Mouse (Mus musculus): Measurements from ENCODE around the gene Rnf180.
"Not testable (repeated sequence)": the region's sequence is repeated elsewhere in the genome, so short reads cannot be mapped to it uniquely, and the experiment has no call there.

Rnf180 gene

DNA sequence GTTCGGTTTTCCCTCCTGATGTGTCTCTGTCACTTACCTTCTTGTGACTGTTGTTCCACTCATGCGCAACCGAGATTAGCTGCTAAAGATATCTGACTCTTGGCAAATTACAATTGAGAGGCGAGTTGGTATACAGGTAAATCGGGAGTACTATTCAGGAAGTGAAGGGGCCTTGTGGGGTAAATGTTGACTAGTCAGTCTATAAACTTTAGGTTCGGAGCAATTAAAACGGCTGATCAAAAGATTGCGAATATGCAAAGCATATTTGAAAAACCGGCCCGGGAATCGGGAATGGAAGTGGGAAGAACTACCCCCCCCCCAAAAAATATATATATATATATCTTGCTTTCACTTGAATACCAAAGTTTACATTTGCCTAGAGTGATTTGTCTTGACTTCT lies at the start of gene Rnf180:
Rnf180 (minus strand) TSS at position 101 of the 400 bp plus-strand sequence.
- DNase-seq, result no peak

DNA sequence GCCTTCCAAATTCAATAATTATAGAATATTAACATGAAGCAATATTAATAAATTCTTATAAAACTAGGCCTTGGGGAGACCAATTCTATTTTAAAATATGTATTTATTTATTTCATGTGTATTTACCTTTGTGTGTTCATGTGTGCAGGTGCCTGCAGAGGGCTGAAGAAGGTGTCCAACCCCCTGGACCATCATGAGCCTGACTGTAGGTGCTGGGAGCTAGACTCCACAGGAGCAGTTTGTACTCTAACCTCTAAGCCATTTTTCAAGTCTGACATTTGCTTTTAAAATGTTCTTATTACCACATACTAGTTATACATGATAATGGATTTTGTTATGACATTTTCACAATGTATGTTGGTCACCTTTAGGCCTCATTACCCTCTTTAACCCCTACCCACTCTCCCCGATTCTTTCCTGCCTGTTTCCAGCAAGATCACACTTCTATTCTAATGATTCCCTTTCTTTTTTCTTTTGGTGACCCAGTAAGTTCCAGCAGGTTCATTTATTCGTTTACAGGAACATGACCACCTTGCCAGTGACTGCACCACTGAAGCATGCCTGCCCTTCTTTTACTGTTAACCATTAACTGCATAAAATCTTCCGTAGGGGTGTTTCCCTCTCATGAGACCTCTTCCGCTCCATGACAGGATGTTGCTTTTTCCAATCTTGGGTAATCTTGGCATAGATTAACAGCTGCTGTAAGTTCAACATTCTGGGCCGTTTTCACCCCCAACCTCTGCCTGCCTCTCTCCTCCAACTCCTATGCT lies 36.8 kb upstream of the Rnf180 start:
- no peak for DNase-seq

DNA sequence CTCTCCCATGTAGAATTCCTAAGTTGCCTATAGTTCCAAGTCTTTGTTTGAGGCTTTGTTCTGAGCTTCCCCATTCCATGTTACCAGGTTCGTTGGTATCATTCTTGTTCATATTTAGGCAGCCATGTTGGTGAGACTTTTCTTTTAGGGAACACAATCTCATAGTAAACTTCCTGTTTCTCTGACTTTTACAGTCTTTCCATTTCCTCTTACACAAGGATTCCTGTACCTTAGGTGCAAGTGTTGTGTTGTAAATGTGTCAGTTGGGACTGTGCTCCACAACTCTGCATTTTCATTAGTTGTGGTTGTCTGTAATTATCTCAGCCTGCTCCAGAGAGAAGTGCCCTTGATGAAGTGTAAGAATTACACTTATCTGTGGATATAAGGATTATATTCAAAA lies 32.3 kb upstream of the Rnf180 start:
- DNase-seq, result no peak

DNA sequence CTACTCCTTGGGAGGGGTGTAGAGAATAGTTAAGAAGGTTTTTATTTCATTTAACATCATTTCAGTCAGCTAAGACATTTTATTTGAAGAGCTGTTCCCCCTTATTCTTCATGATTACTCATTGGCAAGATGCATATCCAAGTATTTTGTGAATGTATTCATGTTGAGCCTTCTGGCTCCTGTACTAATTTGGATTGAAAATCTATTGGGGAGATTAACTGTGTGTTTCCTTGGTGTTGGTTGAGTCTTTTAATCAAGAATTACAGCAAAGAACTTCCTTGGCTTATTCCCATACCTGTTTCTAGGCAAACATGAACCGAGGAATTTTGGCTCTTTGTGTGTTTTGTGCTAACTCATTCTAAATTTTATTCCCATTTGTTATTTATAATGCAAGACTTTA lies 22.3 kb upstream of the Rnf180 start:
- no peak for DNase-seq

DNA sequence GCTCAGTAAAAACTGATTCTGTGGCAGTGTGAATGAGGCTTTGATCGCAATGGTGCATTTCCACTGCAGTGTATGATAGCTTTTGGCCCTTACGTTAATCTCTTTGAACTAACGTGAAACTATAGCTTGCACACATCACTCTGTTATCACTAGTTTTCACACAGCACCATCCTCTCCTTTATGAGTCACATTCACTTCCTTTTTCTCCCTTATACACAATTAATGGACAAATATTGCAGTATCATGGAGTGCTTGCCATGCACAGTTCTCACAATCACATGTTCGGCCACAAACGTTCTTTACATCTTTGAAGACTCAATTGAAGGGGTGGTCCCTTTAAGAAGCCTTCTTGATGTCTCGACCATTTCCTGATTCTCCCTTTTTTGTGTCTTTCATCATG lies 21.4 kb upstream of the Rnf180 start:
- no peak for DNase-seq

DNA sequence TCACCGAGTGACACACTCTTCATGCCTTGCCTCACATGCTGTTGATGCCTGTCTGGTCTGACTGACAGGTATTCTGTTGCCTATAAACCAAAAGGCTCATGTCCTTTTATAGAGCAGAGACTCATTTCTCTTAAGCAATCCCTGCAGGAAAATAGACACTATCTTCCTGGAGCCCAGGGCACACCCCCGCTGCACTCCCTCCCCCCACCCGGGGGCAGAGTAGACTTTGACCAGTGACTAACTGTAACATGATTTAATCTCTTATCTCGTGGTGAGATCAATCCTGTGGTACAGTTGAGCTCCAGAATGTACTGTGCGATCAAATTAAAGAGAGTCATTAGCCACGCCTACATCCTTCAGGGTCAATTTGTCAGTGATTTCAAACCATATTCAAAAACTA lies 18.1 kb upstream of the Rnf180 start:
- no peak for DNase-seq

DNA sequence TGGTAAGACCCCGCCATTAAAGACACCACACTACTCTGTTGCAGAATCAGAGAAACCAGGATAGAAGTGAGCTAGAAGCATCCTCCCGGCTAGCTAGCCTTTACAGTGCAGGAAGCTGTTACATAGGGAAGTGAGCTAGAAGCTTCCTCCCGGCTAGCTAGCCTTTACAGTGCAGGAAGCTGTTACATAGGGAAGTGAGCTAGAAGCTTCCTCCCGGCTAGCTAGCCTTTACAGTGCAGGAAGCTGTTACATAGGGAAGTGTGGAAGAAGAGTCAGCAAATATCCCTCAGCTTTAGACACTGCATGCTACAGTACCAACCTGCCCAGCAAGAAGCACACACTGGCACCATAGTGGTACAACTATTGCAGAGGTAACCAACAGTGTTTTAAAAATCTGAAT lies 15.9 kb upstream of the Rnf180 start:
- DNase-seq, result not testable (repeated sequence)

DNA sequence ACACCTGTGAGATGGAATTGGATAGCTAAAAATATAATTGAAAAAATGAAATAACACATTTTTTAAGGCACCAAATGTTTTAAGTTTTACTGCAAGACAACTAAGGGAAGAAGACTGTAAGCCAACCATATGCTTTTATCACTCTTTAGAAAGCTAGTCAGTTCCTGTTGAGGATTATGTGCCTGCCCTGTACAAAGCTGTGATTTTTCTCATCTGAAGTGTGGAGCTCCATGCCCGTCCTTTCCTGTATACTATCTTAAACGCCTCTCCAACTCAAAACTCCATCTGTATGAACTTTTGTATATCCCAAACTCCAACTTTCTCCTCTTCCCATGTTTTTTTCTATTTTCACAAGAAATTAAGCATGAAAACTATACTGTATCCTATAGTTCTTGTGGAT lies 10.9 kb upstream of the Rnf180 start:
- DNase-seq, result no peak

DNA sequence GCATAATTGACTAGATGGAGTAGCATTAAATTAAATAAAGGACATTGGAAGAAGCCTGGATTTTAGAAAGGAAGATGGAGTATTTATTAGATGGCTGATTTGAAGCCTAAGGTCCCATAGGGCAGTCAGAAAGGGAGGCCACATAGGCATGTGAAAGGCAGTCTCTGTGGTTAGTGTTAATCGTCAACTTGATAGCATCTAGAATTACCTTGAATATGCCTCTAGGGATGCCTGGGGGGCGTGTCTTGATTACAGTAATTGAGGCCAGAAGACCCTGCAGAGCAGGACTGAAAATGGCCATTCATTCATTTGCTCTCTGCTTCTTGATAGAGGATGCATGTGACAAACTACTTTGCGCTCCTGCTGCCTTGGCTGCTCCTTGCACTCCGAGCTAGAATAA lies 9.4 kb upstream of the Rnf180 start:
- DNase-seq, result no peak

DNA sequence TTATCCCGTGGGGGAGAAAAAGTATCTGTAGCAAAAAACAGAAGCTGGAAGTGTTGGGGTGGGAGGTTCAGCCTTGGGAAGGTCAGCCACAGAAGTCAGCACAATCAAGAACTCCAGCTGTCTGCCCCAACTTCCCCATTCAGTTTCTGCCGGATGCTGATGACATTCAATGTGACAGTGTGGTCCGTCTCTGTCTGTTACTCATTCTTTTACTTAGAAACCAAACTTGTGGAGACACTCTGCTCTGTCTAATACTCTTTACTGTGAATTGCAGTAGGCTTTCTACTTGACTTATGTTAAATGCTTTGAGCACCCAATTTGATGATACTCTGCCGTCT lies 5.4 kb upstream of the Rnf180 start:
- no peak for DNase-seq

DNA sequence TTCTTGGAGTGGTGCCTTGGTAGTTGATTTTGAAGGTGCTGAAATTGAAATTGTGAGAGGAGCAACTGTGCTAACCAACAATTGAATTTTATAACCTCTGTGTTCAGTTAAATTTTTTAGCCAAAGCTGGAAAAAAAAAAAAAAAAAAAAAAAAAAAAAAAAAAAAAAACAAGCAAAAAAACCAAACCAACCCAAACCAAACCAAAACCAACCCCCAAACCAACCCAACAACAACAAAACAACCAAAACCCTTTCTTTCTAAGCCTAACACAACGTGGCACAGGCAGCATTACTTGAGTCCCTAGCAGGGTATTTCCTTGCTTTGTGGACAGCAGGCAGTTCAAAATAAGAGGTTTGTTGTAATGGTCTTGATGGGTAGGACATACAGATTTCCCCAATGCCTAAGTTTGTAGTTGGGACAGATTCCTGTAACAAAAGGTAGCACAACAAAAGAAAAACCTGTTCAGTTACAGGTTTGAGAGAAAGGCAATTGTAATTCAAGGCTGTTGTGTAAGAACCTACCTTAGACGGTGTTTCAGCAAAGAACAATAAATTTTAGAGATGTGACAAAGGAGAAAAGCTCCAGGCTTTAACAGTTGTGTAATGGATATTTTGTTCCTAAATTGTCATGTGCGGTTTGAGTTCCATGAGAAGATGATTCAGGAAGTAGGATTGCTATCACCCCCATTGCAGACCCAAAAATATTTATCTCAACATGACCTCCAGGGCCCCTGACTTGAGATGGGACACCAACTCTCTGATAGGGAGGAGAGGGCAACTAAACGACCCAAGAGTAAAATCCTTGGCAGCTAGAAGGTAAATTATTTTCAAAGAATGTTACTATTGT lies 4.8 kb upstream of the Rnf180 start:
- DNase-seq, result no peak

DNA sequence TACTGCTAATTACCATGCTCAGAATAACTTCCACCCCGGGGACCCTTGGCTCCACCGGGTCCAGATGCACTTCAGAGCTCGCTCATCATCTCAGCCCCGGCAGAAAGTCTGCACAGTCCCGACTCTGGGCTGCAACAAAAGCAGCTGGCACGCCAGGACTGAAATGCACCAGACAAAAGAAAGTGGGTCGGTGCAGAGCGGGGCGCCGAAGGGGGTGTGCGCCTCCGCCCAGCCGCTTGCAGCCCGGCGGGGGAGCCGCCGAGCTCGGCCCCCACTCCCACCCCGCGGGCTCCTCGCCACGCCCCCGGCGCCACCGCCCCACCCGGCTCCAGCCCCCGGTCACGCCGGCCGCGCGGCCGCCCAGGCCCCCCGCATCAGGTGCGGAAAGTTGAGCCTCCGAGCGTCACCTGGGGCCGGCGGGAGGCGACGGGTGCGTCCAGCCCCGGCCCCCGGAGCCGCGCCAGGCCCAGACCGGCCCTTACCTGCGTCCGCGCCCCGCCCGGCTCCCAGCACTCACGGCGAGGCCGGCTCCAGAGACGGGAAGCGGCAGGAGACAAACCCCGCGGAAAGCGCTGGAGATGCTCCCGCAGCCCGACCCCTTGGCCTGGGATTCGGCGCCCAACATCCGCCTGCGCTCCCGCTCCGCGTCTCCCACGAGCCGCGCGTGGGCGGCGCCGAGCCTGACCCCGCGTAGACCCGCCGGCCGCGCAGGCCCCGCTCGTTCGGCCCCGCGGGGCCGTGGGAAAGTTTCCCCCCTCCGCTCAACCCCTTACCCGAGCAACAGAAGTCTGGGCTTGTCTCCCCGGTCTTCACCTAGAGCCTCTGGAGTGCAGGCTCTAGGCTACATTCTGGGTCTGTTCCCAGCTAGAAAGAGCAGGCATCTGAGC lies 591 bp downstream of the Rnf180 start:
- DNase-seq, result peak; percentile 58 to 70

DNA sequence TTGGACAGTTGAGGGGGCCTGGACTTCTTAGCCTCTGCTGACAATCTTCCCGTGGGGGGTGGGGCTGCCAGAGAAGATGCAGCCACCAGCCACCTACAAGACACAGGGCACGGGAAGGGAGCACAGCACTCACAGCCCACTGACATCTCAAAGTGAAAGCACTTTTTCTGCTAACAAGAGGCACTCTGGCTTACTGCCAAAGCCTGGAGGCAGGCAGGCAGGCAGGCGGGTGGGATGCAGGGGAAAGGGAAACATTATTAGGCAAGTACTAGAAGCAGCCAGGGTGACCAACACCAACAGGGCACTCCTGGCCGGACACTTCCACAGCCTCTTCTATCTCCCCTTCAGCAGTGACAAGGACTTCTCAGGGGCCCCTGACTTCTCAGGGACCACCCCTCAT lies 2.8 kb downstream of the Rnf180 start:
- peak in 1 of 2 experiments; percentile 13 for DNase-seq

DNA sequence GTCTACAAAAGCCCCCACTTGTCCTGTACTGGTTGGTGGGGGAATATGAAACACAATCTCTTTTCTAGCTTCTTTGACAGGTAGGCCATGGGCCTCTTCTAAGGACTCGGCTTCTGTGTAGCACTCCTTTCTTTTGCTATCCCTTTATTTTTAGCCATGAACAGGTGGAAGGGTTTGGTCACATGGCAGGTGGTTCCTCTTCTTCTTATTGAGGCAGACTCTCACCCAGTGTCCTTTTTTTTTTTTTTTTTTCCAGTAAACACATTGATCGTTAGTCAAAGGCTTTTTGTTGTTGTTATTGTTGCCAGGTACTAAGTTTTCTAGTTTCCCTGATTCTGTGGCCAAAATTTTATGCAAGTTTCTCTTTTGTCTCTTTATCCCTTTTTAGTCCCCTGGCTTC lies 4.0 kb downstream of the Rnf180 start:
- no peak for DNase-seq

DNA sequence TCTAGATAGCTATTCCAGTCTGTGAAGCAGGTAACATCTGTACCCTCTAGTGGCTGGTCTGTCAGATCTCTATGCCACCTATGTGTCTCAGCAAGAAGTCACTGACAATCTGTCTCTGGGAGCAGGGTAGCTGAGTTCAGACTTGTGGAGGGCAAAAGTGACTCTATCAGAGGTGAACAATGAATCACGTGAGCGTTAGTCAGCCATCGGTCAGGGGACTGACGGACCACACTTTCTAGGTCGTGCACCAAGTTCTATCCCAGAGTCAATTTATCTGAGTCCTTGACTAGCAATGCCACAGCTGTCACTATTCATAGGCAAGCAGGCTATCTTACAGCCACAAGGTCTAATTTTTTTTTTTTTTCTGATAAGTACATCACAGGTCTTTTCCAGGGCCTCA lies 4.6 kb downstream of the Rnf180 start:
- DNase-seq, result no peak

DNA sequence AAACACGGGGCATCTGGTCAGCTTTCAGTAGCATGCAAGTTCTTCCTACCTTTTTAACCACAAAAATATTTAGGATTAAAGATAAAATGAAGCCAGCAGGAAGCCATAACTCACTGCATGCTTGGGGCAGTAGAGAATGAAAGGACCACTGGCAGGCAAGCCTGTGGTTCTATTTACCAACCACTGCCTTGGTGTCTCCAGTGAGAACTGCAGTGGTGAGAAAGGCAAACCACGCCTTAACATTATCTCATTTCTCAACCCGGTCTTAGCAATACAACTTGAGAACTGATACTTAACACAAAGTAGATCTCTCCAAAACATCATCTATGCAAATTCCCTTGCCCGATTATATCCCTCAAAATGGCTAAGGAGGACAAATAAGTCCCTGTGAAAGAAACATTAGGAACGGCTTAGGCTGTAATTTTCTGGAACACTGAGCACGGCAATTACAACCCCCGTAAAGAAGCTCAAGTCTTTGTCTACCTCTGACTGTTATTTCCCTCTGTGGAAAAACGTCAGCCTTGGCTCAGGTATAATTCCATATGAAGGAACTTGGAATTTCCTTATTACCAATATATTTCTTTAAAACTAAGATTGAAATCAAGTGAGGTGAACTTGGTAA lies 15.1 kb downstream of the Rnf180 start:
- DNase-seq, result no peak

DNA sequence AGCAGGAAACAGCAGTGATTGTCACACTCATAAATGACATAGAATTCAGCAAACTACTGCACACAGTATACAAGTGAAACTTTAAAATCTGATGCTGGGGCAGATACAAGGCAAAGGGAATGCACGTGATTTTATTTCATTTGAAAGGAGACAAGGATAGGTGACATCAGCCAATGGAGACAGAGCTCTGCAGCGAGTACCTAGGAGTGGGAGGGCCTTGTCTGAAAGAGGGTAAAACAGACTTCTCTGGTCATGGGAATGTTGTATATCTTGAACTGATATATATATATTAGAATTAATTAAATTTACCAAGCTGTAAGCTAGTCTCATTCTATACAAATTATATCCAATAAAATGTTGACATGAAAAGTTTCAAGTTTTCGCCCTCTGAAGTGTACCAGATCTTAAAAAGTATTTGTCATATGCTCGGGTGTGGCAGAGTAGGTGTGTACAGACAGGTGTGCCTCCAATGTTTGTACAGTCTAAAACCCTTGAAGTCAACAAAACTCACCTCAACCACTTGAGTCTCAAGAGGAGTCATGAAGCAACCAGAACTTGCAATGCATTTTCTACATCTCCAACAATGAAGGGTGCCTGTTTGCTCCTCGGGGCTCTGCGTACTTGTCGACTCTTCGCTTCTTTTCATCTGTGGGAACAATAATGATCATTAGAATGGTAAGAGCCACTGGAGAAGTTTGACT lies 24.1 kb downstream of the Rnf180 start:
- DNase-seq, result no peak

DNA sequence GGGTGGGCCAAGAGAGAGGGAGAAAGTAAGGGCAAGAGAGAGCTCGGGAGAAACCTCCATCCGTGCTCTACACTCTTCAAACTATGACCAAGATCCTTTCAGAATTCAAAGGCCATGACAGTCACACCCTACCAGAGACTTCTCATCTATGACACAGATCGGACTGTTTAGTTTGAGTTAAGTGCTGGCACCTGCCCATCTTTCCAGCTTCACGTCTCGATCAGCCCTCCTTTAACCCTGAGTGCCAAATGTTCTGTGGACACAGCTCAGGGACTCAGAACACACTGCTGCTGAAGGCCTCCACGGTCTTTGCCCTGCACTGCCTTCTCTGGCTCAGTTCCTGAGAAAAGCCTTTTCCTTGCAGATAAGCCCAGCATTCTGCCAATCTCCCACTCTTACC lies 27.2 kb downstream of the Rnf180 start:
- DNase-seq, result no peak

DNA sequence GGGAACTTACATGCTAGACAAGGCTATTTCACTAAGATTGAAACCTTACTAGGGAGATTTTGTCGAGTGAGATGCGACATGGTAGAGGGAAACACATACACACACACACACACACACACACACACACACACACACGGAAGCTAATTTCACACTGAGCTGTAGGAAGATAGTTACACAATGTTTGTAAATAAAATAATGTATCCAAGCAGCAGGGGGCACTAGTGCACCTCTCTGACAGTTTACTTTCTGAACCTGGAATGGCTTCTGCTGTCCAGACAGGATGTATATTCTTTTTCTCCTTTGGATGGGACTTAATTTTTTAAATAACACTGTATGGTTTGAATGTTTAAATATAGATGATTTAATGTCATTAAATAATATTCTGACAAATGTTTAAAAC lies 27.9 kb downstream of the Rnf180 start:
- DNase-seq, result peak; percentile 28 to 39

DNA sequence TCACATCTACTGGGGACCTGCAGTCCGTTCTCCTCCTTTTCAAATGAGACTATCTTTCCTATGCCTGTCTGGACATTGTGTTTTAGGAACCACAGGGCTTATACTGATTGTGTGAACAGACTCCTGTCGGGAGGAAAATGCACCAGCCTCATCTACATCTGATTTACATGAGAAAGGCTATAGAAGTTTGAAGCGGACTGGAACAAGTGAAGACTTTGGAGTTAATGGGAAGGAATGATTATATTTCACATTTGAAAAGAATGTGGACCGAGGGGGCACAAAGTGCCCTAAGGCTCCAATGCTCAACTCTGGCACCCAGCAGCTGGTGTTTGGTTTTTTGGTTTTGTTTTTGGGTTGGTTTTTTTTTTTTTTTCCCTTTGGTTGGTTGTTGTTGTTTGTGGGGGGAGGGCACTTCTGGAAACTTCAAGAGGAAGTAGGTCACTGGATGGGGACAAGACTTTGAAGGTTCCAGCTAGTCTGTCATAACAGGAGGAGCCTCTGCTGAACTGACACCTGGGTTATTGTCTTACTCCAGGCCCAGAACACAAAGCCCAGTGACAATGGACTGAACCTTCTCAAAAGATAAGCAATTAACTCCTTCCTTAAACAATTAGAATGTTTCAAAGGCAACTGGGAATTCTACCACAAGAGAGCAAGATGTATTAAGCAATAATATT lies 37.7 kb downstream of the Rnf180 start:
- no peak for DNase-seq

DNA sequence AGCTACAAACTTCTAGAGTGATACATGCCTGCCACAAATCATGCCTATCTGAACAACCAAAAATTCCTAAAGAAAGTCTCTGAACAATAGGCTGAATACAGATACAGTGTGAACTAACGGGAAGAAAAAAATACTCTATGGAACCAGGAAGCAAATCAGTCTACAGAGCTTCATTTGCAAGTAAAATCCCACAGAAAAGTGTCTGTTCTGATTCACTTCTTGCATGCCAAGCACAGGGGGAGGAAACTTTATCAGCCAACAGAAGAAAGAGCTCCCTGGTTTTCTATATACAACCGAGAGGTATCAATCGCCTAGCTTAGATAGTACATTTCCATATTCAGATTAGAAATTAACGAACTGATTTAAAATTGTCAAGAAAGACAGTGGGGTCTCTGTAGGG lies 43.8 kb downstream of the Rnf180 start:
- no peak for DNase-seq

DNA sequence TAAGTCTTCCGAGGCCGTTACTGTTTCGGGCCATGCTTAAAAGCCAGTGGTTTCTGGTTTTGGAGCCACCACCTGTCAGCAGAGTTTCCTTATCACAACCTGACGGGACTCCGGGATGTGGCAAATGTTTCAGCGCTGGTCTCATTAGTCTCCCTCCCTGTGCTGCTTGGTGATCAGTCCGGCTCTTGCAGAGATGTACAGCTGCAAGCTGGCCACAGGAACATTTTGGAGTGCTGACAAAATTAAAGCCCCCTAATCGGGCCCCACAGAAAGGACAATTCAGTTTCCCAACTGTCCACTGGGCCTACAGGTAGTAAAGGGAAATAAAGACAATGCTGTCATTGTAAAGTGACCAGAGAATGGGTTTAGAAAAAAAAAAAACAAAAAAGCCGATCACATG lies 44.4 kb downstream of the Rnf180 start:
- DNase-seq, result no peak
